Mouse (Mus musculus): ENCODE data around the gene Slc44a4. TPM values are rescaled to one million over a fixed set of nuclear protein-coding genes. Genes with fewer than 3 reads are reported as not detected.
"Not testable (repeated sequence)": the region's sequence is repeated elsewhere in the genome, so short reads cannot be mapped to it uniquely, and the experiment has no call there.

The Slc44a4 gene
- polyA plus RNA-seq, 1 experiment, result not detected

GRCm38 (mm10) chr17:34898160-34898586, 16.1 kb upstream of the Slc44a4 start, which contains the start of the genes C2 and Ehmt2:
C2 (minus strand) TSS chr17:34898265.
Ehmt2 (plus strand) TSS chr17:34898469.
- peak within 1 kb of the TSS; percentile 79 for H3K4me3 ChIP-seq (ENCODE audit: insufficient read depth, low read length)
- TF ChIP-seq POLR2A (IDR thresholded peaks at IDR 0.05; ENCODE audit: low read depth, low read length) (peak; percentile 72), CTCF (IDR thresholded peaks at IDR 0.05; ENCODE audit: borderline replicate concordance, insufficient read depth, low read length) (no peak)
- peak within 1 kb of the TSS; percentile 85 for H3K27ac ChIP-seq (ENCODE audit: insufficient read depth, low read length)
- no peaks in the 10 kb centered on the region for H3K4me1 ChIP-seq (ENCODE audit: control insufficient read depth, insufficient read depth, low read length)

DNA sequence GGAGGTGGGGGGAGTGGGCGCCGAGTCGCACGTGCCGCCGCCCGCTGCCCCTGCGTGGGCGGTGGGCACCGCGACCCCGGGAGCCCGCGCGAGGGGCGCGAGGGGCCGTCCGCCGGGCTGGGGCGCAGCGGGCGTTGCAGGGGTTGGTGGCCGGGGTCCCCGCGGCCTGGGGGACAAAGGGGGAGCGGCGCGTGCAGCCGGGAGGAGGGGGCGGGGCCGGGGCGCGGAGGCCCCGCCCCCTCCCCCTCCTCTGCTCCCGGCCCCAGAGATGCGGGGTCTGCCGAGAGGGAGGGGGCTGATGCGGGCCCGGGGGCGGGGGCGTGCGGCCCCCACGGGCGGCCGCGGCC, 15.6 kb upstream of the Slc44a4 start:
- Histone ChIP-seq H3K4me3 (ENCODE audit: insufficient read depth, low read length) (peak overlapping the region; percentile 79; the same call in 1 of the 2 replicates), H3K4me1 (ENCODE audit: control insufficient read depth, insufficient read depth, low read length) (no peaks in the 10 kb centered on the region), H3K27ac (ENCODE audit: insufficient read depth, low read length) (no peak overlapping the region)
- TF ChIP-seq POLR2A (IDR thresholded peaks at IDR 0.05; ENCODE audit: low read depth, low read length) (no peak), CTCF (IDR thresholded peaks at IDR 0.05; ENCODE audit: borderline replicate concordance, insufficient read depth, low read length) (no peak)

DNA sequence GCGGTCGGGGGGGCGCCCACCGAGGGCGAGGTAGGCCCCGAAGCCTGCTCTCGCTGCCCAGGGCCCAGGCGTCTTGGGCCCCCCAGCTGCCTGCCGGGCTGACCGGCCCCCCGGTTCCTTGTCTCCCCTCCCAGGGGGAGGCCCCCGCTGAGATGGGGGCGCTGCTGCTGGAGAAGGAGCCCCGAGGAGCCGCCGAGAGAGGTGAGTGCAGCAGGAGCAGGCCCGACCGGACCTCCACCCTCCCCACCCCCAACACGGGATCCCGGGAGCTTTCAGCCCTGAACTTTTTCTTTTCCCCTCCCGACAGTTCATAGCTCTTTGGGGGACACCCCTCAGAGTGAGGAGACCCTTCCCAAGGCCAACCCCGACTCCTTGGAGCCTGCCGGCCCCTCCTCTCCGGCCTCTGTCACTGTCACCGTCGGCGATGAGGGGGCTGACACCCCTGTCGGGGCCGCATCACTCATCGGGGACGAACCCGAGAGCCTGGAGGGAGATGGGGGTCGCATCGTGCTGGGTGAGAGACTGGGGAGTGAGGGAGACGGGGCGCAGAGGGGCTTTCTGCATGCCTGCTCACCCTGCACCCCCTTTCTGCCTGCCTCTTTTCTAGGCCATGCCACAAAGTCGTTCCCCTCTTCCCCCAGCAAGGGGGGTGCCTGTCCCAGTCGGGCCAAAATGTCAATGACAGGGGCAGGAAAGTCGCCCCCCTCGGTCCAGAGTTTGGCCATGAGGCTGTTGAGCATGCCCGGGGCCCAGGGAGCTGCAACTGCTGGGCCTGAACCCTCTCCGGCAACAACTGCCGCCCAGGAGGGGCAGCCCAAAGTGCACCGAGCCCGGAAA, 15.0 kb upstream of the Slc44a4 start:
- TF ChIP-seq POLR2A (IDR thresholded peaks at IDR 0.05; ENCODE audit: low read depth, low read length) (no peak; the same call in 1 of the 2 replicates), CTCF (IDR thresholded peaks at IDR 0.05; ENCODE audit: borderline replicate concordance, insufficient read depth, low read length) (no peak)
- Histone ChIP-seq H3K4me1 (ENCODE audit: control insufficient read depth, insufficient read depth, low read length) (no peaks in the 10 kb centered on the region), H3K27ac (ENCODE audit: insufficient read depth, low read length) (peak overlapping the region; percentile 82), H3K4me3 (ENCODE audit: insufficient read depth, low read length) (peak overlapping the region; percentile 79)

DNA sequence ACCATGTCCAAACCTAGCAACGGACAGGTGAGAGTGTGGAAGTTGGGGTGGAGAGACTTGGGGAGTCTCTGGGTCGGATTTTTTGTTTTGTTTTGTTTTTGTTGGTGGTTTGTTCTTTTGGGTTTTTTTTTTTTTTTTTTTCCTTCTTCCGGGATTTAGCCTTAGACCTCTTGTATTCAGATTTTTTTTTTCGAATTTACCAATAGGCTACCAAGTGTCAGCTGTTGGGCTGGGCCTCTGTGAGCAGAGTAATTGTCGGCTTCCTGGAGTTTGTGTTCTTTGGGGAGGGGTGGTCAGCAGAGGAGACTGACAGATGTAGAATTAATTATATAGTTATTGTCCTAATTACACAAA, 14.4 kb upstream of the Slc44a4 start:
- no peaks in the 10 kb centered on the region for H3K4me1 ChIP-seq (ENCODE audit: control insufficient read depth, insufficient read depth, low read length)
- H3K4me3 ChIP-seq (ENCODE audit: insufficient read depth, low read length), result peak overlapping the region; percentile 79
- H3K27ac ChIP-seq (ENCODE audit: insufficient read depth, low read length), result peak overlapping the region; percentile 82
- peak; percentile 5; the same call in 1 of the 2 replicates for TF ChIP-seq POLR2A (IDR thresholded peaks at IDR 0.05; ENCODE audit: low read depth, low read length)
- no peak for TF ChIP-seq CTCF (IDR thresholded peaks at IDR 0.05; ENCODE audit: borderline replicate concordance, insufficient read depth, low read length)

GRCm38 (mm10) chr17:34900826-34901225, 13.4 kb upstream of the Slc44a4 start:
- not testable (repeated sequence) for H3K4me3 ChIP-seq (ENCODE audit: insufficient read depth, low read length); H3K4me1 ChIP-seq (ENCODE audit: control insufficient read depth, insufficient read depth, low read length); H3K27ac ChIP-seq (ENCODE audit: insufficient read depth, low read length)

GRCm38 (mm10) chr17:34901948-34902347, 12.3 kb upstream of the Slc44a4 start:
- H3K27ac ChIP-seq (ENCODE audit: insufficient read depth, low read length); H3K4me1 ChIP-seq (ENCODE audit: control insufficient read depth, insufficient read depth, low read length): not testable (repeated sequence)

DNA sequence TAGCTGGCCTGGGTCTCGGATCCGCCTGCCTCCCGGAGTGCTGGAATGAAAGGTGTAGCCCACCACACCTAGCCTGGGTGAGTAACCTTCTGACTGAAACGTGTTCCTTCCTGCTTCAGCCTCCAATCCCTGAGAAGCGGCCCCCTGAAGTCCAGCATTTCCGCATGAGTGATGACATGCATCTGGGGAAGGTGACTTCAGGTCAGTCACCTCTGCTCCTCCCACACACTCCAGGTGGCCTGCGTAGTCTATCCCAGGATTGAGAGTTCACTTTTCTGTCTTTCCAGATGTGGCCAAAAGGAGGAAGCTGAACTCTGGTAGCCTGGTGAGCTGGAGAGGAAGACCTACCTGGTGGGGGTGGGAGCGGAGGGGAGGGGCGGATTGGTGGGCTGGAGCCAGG, 11.4 kb upstream of the Slc44a4 start:
- Histone ChIP-seq H3K4me3 (ENCODE audit: insufficient read depth, low read length) (no peak overlapping the region), H3K27ac (ENCODE audit: insufficient read depth, low read length) (no peak overlapping the region), H3K4me1 (ENCODE audit: control insufficient read depth, insufficient read depth, low read length) (no peaks in the 10 kb centered on the region)
- TF ChIP-seq CTCF (IDR thresholded peaks at IDR 0.05; ENCODE audit: borderline replicate concordance, insufficient read depth, low read length) (no peak), POLR2A (IDR thresholded peaks at IDR 0.05; ENCODE audit: low read depth, low read length) (no peak)

More at GRCm38 (mm10) chr17:34901948-34902347, 12.3 kb upstream of the Slc44a4 start:
- H3K4me3 ChIP-seq (ENCODE audit: insufficient read depth, low read length), result not testable (repeated sequence)

DNA sequence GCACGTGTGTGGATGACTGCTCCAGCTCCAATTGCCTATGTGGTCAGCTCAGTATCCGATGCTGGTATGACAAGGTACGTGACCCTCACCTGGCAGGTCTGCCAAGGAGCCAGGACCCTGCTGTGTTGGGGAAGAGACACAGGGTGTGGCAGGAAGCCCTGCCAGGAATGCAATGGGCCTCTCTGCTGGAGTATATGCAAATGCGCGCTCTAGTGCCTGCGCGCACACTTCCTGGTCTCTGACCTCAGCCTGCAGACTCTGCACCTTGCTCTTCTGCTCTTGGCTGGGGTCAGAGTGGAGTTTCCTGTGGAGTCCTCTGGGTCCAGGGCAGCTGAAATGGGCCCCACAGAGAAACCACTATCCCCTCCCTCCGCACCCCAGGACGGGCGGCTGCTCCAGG, 3.3 kb upstream of the Slc44a4 start:
- no peak overlapping the region for H3K27ac ChIP-seq (ENCODE audit: insufficient read depth, low read length)
- no peak overlapping the region for H3K4me3 ChIP-seq (ENCODE audit: insufficient read depth, low read length)
- no peak for TF ChIP-seq CTCF (IDR thresholded peaks at IDR 0.05; ENCODE audit: borderline replicate concordance, insufficient read depth, low read length)
- TF ChIP-seq POLR2A (IDR thresholded peaks at IDR 0.05; ENCODE audit: low read depth, low read length), result no peak
- no peaks in the 10 kb centered on the region for H3K4me1 ChIP-seq (ENCODE audit: control insufficient read depth, insufficient read depth, low read length)

DNA sequence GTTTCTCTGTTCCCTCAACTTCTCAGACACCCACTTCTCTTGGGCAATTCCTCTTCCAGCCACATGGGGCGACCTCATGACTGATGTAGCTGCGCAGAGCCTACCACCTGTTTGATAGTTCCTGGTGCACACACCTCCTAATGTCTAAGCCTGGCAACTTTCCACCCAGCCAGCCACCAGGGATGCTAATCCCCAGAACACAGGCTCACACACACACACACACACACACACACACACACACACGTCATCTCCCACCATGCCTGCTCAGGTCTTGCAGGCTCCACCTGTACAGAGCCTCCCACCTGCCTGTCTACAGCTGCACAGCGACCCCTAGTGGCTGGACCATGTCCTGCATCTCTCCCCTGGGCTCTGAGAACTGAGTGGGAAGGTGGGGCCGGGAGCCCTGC, 2.3 kb upstream of the Slc44a4 start:
- Histone ChIP-seq H3K4me1 (ENCODE audit: control insufficient read depth, insufficient read depth, low read length) (no peaks in the 10 kb centered on the region), H3K27ac (ENCODE audit: insufficient read depth, low read length) (no peak overlapping the region), H3K4me3 (ENCODE audit: insufficient read depth, low read length) (no peak overlapping the region)
- TF ChIP-seq POLR2A (IDR thresholded peaks at IDR 0.05; ENCODE audit: low read depth, low read length), result no peak
- TF ChIP-seq CTCF (IDR thresholded peaks at IDR 0.05; ENCODE audit: borderline replicate concordance, insufficient read depth, low read length), result peak; percentile 97

- TF ChIP-seq CTCF (IDR thresholded peaks at IDR 0.05; ENCODE audit: borderline replicate concordance, insufficient read depth, low read length) (0 out of 2 replicates have a peak, but pooled peaks have one; percentile 20), POLR2A (IDR thresholded peaks at IDR 0.05; ENCODE audit: low read depth, low read length) (no peak)
- H3K4me3 ChIP-seq (ENCODE audit: insufficient read depth, low read length), result no peak overlapping the region
- no peaks in the 10 kb centered on the region for H3K4me1 ChIP-seq (ENCODE audit: control insufficient read depth, insufficient read depth, low read length)
- H3K27ac ChIP-seq (ENCODE audit: insufficient read depth, low read length), result no peak overlapping the region
These were observed 1.2 kb downstream of the Slc44a4 start for GRCm38 (mm10) chr17:34915410-34915831.

All from embryonic fibroblast, embryonic 13.5 days (primary cell).